Mouse (Mus musculus): ENCODE results near the gene 1700025G04Rik. TPM values are rescaled to one million over a fixed set of nuclear protein-coding genes. Genes with fewer than 3 reads are reported as not detected.

1700025G04Rik gene
- polyA plus RNA-seq, 1 experiment from 2014 or later, result 20.6 TPM

DNA sequence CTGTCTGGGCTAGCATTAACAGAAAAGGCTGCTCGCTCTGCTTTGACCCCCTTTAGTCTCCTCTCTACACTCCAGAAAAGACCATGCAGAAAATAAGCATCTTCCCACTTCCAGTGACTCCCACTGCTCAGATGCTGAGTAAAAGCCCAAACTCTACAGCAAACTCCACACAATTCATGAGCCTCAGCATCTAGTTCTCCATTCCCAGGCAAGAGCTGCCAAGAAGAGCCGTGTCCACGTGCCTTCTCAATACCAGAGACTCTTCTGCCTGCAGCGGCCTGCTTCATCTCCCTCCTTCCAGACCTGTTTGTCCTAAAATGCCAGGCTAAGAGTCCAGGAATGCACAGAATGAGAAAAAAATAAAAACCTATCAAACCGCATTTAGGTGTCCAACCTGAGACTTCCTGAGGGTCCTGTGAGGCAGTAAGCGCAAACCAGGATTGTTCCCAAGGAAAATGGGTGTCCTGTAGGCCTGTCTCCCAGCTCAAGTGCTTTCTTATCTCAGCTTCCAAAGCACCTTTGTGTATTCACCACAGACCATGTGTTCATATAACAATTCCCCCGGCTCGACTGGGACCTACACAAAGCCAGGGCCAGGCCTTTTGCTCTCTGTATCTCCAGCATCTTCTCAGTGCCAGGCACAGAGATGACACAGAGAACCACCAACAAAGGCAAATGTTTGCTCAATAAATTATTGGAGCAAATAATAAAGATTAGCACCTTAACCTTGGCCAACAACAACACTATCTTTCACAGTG lies 7.8 kb downstream of the 1700025G04Rik start:
- TF ChIP-seq EP300 (optimal IDR thresholded peaks at IDR 0.05) (no peak), CTCF (IDR thresholded peaks at IDR 0.05; ENCODE audit: low read depth) (no peak)
- H3K4me3 ChIP-seq (ENCODE audit: low read depth, low read length), result no peak overlapping the region
- peaks cover 12% of the 10 kb centered on the region; the same call in 1 of the 2 replicates for H3K4me1 ChIP-seq (replicated peaks; ENCODE audit: control insufficient read depth, insufficient read depth)
- no peak overlapping the region for H3K4me2 ChIP-seq (replicated peaks; ENCODE audit: low read depth)
- WGBS, result 51% methylated on average over 8 of the region's 8 CpGs
- ATAC-seq (ENCODE audit: low FRiP score, low TSS enrichment) (peak; percentile 83), DNase-seq (ENCODE audit: low spot score) (peak; percentile 46)
- no peaks in the 10 kb centered on the region for H3K27me3 ChIP-seq (ENCODE audit: control insufficient read depth, insufficient read depth, low read length)
- peak overlapping the region; percentile 40; the same call in 1 of the 2 replicates for H3K27ac ChIP-seq (replicated peaks)
- no peak overlapping the region for H3K9ac ChIP-seq (ENCODE audit: low read length)
- no peaks in the 10 kb centered on the region for H3K36me3 ChIP-seq (ENCODE audit: control insufficient read depth, insufficient read depth, low read length)
- H3K9me3 ChIP-seq (ENCODE audit: control insufficient read depth, low read length), result no peaks in the 10 kb centered on the region

DNA sequence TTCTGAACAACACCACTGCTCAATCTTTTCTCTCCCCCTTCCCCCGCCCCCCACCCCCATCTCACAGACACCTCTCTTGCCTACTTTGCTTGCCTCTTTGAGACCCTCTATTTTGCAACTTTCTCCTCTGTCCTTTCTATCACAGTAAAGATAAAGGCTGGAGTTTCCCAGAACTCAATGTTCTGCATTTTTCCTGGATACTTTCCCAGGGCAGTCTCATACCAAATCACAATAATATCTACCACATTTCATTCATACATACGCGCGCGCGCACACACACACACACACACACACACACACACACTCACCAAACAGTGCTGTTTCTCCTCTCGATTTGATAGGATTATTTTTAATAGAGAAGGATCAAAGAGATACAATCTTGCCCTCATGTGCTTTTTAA lies 8.8 kb downstream of the 1700025G04Rik start:
- no peak overlapping the region for H3K4me3 ChIP-seq (ENCODE audit: low read depth, low read length)
- TF ChIP-seq CTCF (IDR thresholded peaks at IDR 0.05; ENCODE audit: low read depth) (no peak), EP300 (optimal IDR thresholded peaks at IDR 0.05) (no peak)
- 82% methylated on average over 7 of the region's 7 CpGs for WGBS
- no peaks in the 10 kb centered on the region for H3K36me3 ChIP-seq (ENCODE audit: control insufficient read depth, insufficient read depth, low read length)
- no peak overlapping the region for H3K9ac ChIP-seq (ENCODE audit: low read length)
- no peaks in the 10 kb centered on the region for H3K27me3 ChIP-seq (ENCODE audit: control insufficient read depth, insufficient read depth, low read length)
- H3K4me1 ChIP-seq (replicated peaks; ENCODE audit: control insufficient read depth, insufficient read depth), result peaks cover 12% of the 10 kb centered on the region; the same call in 1 of the 2 replicates
- DNase-seq (ENCODE audit: low spot score), result no peak
- H3K4me2 ChIP-seq (replicated peaks; ENCODE audit: low read depth), result no peak overlapping the region
- no peak overlapping the region for H3K27ac ChIP-seq (replicated peaks)
- H3K9me3 ChIP-seq (ENCODE audit: control insufficient read depth, low read length), result no peaks in the 10 kb centered on the region
- no peak for ATAC-seq (ENCODE audit: low FRiP score, low TSS enrichment)

DNA sequence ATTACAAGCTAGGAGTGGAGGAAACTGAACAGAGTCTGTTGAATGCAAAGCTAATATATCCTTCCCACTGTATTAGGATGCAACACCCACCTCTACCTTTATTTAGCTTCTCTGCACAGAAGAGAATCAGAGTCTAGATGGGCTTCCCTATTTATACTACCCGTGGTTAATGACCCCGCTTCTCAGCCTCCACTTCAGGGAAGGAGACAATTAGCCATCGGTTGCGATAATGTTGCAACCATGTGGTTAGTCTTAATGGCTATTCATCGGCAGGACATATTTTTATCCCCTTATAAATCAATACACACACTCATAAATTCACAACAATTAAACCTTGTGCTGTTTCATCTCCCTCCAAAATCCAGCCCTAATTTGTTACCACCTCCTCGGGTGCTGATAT lies 9.7 kb downstream of the 1700025G04Rik start:
- Histone ChIP-seq H3K4me2 (replicated peaks; ENCODE audit: low read depth) (no peak overlapping the region), H3K27me3 (ENCODE audit: control insufficient read depth, insufficient read depth, low read length) (no peaks in the 10 kb centered on the region), H3K4me3 (ENCODE audit: low read depth, low read length) (no peak overlapping the region), H3K4me1 (replicated peaks; ENCODE audit: control insufficient read depth, insufficient read depth) (peaks cover 9% of the 10 kb centered on the region; the same call in 1 of the 2 replicates), H3K36me3 (ENCODE audit: control insufficient read depth, insufficient read depth, low read length) (no peaks in the 10 kb centered on the region), H3K9me3 (ENCODE audit: control insufficient read depth, low read length) (no peaks in the 10 kb centered on the region), H3K9ac (ENCODE audit: low read length) (no peak overlapping the region), H3K27ac (replicated peaks) (no peak overlapping the region)
- WGBS, result 84% methylated on average over 6 of the region's 6 CpGs
- DNase-seq (ENCODE audit: low spot score) (no peak), ATAC-seq (ENCODE audit: low FRiP score, low TSS enrichment) (no peak)
- TF ChIP-seq EP300 (optimal IDR thresholded peaks at IDR 0.05) (no peak), CTCF (IDR thresholded peaks at IDR 0.05; ENCODE audit: low read depth) (no peak)

GRCm38 (mm10) chr1:152077171-152077715 lies 12.7 kb downstream of the 1700025G04Rik start:
- Histone ChIP-seq H3K4me3 (ENCODE audit: low read depth, low read length) (no peak overlapping the region), H3K9me3 (ENCODE audit: control insufficient read depth, low read length) (no peaks in the 10 kb centered on the region), H3K27me3 (ENCODE audit: control insufficient read depth, insufficient read depth, low read length) (no peaks in the 10 kb centered on the region), H3K4me1 (replicated peaks; ENCODE audit: control insufficient read depth, insufficient read depth) (peaks cover 4% of the 10 kb centered on the region; the same call in 1 of the 2 replicates), H3K27ac (replicated peaks) (no peak overlapping the region), H3K36me3 (ENCODE audit: control insufficient read depth, insufficient read depth, low read length) (no peaks in the 10 kb centered on the region), H3K9ac (ENCODE audit: low read length) (no peak overlapping the region), H3K4me2 (replicated peaks; ENCODE audit: low read depth) (no peak overlapping the region)
- ATAC-seq (ENCODE audit: low FRiP score, low TSS enrichment) (no peak), DNase-seq (ENCODE audit: low spot score) (no peak)
- TF ChIP-seq EP300 (optimal IDR thresholded peaks at IDR 0.05) (no peak), CTCF (IDR thresholded peaks at IDR 0.05; ENCODE audit: low read depth) (no peak)
- 73% methylated on average over 11 of the region's 11 CpGs for WGBS

GRCm38 (mm10) chr1:152076222-152076845 lies 13.6 kb downstream of the 1700025G04Rik start:
- no peak for TF ChIP-seq CTCF (IDR thresholded peaks at IDR 0.05; ENCODE audit: low read depth)
- no peak for TF ChIP-seq EP300 (optimal IDR thresholded peaks at IDR 0.05)
- Histone ChIP-seq H3K9me3 (ENCODE audit: control insufficient read depth, low read length) (no peaks in the 10 kb centered on the region), H3K4me2 (replicated peaks; ENCODE audit: low read depth) (no peak overlapping the region), H3K9ac (ENCODE audit: low read length) (no peak overlapping the region), H3K4me1 (replicated peaks; ENCODE audit: control insufficient read depth, insufficient read depth) (no peaks in the 10 kb centered on the region), H3K27ac (replicated peaks) (no peak overlapping the region), H3K36me3 (ENCODE audit: control insufficient read depth, insufficient read depth, low read length) (no peaks in the 10 kb centered on the region), H3K27me3 (ENCODE audit: control insufficient read depth, insufficient read depth, low read length) (no peaks in the 10 kb centered on the region), H3K4me3 (ENCODE audit: low read depth, low read length) (no peak overlapping the region)
- no peak for DNase-seq (ENCODE audit: low spot score)
- WGBS, result 70% methylated on average over 14 of the region's 14 CpGs
- no peak for ATAC-seq (ENCODE audit: low FRiP score, low TSS enrichment)

DNA sequence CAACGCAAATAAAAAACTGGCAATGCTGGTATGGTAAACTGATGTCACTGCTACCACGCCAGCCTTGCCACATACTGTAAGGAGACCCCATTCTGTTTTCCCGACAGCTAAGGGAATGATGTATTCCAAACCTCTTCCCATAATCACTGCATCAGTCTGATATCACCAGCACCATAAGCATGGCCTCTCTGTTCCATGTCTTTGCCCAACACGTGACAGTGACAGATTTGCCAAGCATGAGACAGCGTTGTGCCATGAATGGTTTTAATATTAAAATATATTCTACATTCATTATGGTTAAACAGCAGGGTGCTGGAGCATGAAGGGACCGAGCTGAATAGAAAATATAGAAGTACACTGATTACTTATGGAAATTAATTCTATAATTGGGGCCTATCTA lies 14.2 kb downstream of the 1700025G04Rik start:
- Histone ChIP-seq H3K27ac (replicated peaks) (no peak overlapping the region), H3K36me3 (ENCODE audit: control insufficient read depth, insufficient read depth, low read length) (no peaks in the 10 kb centered on the region), H3K27me3 (ENCODE audit: control insufficient read depth, insufficient read depth, low read length) (no peaks in the 10 kb centered on the region), H3K4me2 (replicated peaks; ENCODE audit: low read depth) (no peak overlapping the region), H3K9me3 (ENCODE audit: control insufficient read depth, low read length) (no peaks in the 10 kb centered on the region), H3K9ac (ENCODE audit: low read length) (no peak overlapping the region), H3K4me1 (replicated peaks; ENCODE audit: control insufficient read depth, insufficient read depth) (no peaks in the 10 kb centered on the region), H3K4me3 (ENCODE audit: low read depth, low read length) (no peak overlapping the region)
- no peak for DNase-seq (ENCODE audit: low spot score)
- no peak for ATAC-seq (ENCODE audit: low FRiP score, low TSS enrichment)
- TF ChIP-seq CTCF (IDR thresholded peaks at IDR 0.05; ENCODE audit: low read depth) (no peak), EP300 (optimal IDR thresholded peaks at IDR 0.05) (no peak)
- 93% methylated on average over 6 of the region's 6 CpGs for WGBS
